Comparison of ENCODE assay signal across 20 mouse cellular contexts in the genomic region with DNA sequence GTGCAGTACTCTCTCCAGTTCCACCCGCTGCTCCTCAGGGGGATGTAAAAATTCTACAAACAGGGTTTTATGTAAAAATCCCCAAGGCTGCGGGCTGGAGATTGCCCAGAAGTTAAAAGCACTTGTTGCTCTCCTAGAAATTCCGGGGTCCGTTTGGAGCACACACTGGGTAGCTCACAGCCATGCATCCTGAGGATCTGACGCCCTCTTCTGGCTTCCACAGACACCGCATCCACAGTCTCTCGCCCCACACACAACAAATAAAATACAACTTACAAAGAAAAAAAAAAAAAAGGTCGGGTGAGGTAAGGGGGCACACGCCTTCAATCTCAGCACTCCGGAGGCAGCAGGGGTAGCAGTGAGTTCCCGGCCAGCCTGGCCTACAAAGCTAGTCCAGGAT. TPM values are rescaled to one million over a fixed set of nuclear protein-coding genes. Genes with fewer than 3 reads are reported as not detected.
DNase-seq lines count a peak whose midpoint lies in the region; ATAC-seq and TF ChIP-seq lines count a peak whose summit lies in the region.
"Had no signal": no experiment of that assay in that cellular context is flagged by ENCODE, and none has a peak within 500 bp of the region (broad histone marks: within the 10 kb centered on the region; RNA-seq: fewer than 3 reads in every experiment).

No protein-coding gene starts in this region.

- no peaks in the 10 kb centered on the region for H3K9me3 ChIP-seq in liver, embryonic 11.5 days (ENCODE audit: control insufficient read depth, low read length)
- H3K9me3 ChIP-seq in ES-E14 (ENCODE audit: control insufficient read depth, insufficient read depth, low read depth, low read length) = no peaks in the 10 kb centered on the region
- H3K9me3 ChIP-seq: limb, embryonic 13.5 days had no signal

- no peaks in the 10 kb centered on the region for H3K79me2 ChIP-seq in liver, adult 2 months (ENCODE audit: control insufficient read depth, insufficient read depth, low read length)

- no peak overlapping the region for H3K27ac ChIP-seq in cerebellum, adult 2 months (ENCODE audit: insufficient read depth, low read length)
- H3K27ac ChIP-seq in liver, adult 2 months (replicated peaks; ENCODE audit: insufficient read depth, low read depth, low read length) = no peak overlapping the region
- H3K27ac ChIP-seq in liver, embryonic 11.5 days (ENCODE audit: low read depth, low read length) = no peak overlapping the region
- no peak overlapping the region for H3K27ac ChIP-seq in ES-E14 (ENCODE audit: insufficient read depth, low read depth, low read length, poor library complexity, severe bottlenecking)
- no peak overlapping the region for H3K27ac ChIP-seq in cortical plate, adult 2 months (ENCODE audit: insufficient read depth, low read length)
- H3K27ac ChIP-seq: limb, embryonic 13.5 days had no signal

- peaks cover 22% of the 10 kb centered on the region for H3K4me1 ChIP-seq in cerebellum, adult 2 months (ENCODE audit: control insufficient read depth, insufficient read depth, low read length)
- H3K4me1 ChIP-seq in liver, adult 2 months (ENCODE audit: control insufficient read depth, insufficient read depth, low read length) = no peaks in the 10 kb centered on the region
- H3K4me1 ChIP-seq in liver, embryonic 11.5 days (replicated peaks; ENCODE audit: control insufficient read depth, insufficient read depth, low read length) = no peaks in the 10 kb centered on the region
- H3K4me1 ChIP-seq in ES-E14 (ENCODE audit: control insufficient read depth in 2 of 2, insufficient read depth in 2 of 2, low read length in 2 of 2, poor library complexity in 1 of 2) = peaks cover 0 to 3% of the 10 kb centered on the region in 2 experiments; a peak in 1 of 4 replicates
- H3K4me1 ChIP-seq in cortical plate, adult 2 months (ENCODE audit: control insufficient read depth, insufficient read depth, low read length) = peaks cover 15% of the 10 kb centered on the region
- H3K4me1 ChIP-seq: limb, embryonic 13.5 days had no signal

- H3K4me2 ChIP-seq in liver, embryonic 11.5 days = no peak overlapping the region
- H3K4me2 ChIP-seq: limb, embryonic 13.5 days had no signal

- intact Hi-C loops in left cerebral cortex, postnatal 36 days (cut with DNase I) = no loop called here

- peak; percentile 44; the same call in 1 of the 2 replicates for TF ChIP-seq CTCF in cerebellum, adult 2 months (IDR thresholded peaks at IDR 0.05; ENCODE audit: borderline replicate concordance, insufficient read depth, low read depth, low read length)
- TF ChIP-seq CTCF in liver, adult 2 months (IDR thresholded peaks at IDR 0.05; ENCODE audit: low read depth, low read length) = peak; percentile 25
- TF ChIP-seq CTCF in cortical plate, adult 2 months (IDR thresholded peaks at IDR 0.05; ENCODE audit: extremely low read depth, insufficient read depth, low read length) = 0 out of 2 replicates have a peak, but pooled peaks have one; percentile 10

- no peaks in the 10 kb centered on the region; the same call in 1 of the 2 replicates for H3K36me3 ChIP-seq in liver, adult 2 months (ENCODE audit: control insufficient read depth, insufficient read depth, low read length)
- peaks cover 20% of the 10 kb centered on the region for H3K36me3 ChIP-seq in liver, embryonic 11.5 days (ENCODE audit: control insufficient read depth, insufficient read depth, low read length)
- H3K36me3 ChIP-seq in ES-E14 (ENCODE audit: control insufficient read depth, insufficient read depth, low read length, poor library complexity, severe bottlenecking) = peaks cover 38% of the 10 kb centered on the region

- in situ Hi-C loops in ES-E14 (cut with MboI; ENCODE audit: low sequenced_read_pairs in 2 of 2, unreplicated experiment in 2 of 2) = no loop called here

- TF ChIP-seq POLR2A in cerebellum, adult 2 months (IDR thresholded peaks at IDR 0.05; ENCODE audit: borderline replicate concordance, insufficient read depth, low read length) = no peak
- no peak for TF ChIP-seq POLR2A in liver, adult 2 months (IDR thresholded peaks at IDR 0.05; ENCODE audit: extremely low read depth, insufficient read depth, low read length)
- no peak for TF ChIP-seq POLR2A in cortical plate, adult 2 months (IDR thresholded peaks at IDR 0.05; ENCODE audit: extremely low read depth, insufficient read depth, low read length)

- H3K4me3 ChIP-seq in cerebellum, adult 2 months (replicated peaks; ENCODE audit: insufficient read depth, low read depth, low read length) = no peak overlapping the region
- H3K4me3 ChIP-seq in liver, adult 2 months (ENCODE audit: insufficient read depth, low read depth, low read length) = no peak overlapping the region
- no peak overlapping the region for H3K4me3 ChIP-seq in liver, embryonic 11.5 days (ENCODE audit: low read depth, low read length)
- H3K4me3 ChIP-seq in ES-E14 (ENCODE audit: insufficient read depth in 1 of 2, low read depth in 1 of 2, low read length in 2 of 2, poor library complexity in 1 of 2, severe bottlenecking in 1 of 2) = no peak overlapping the region
- no peak overlapping the region for H3K4me3 ChIP-seq in cortical plate, adult 2 months (ENCODE audit: insufficient read depth, low read length)
- H3K4me3 ChIP-seq: limb, embryonic 13.5 days had no signal

- DNase-seq in cerebellum, adult 2 months = no peak
- DNase-seq in liver, adult 2 months (ENCODE audit: extremely low read depth, low read depth, low spot score) = no peak
- no peak for DNase-seq in liver, embryonic 11.5 days (ENCODE audit: low spot score)
- DNase-seq in ES-E14 (ENCODE audit: low read depth, low spot score) = peak; percentile 26
- DNase-seq in urinary bladder, postnatal 14 days (ENCODE audit: low spot score) = no peak
- DNase-seq in left cerebral cortex, postnatal 36 days (ENCODE audit: low spot score in 2 of 2) = no peak
- DNase-seq: adrenal gland, postnatal 14 days; cerebellum, adult 18-20 months; cerebellum, postnatal 36 days; gastrocnemius, postnatal 25 days; heart, postnatal 10 days; kidney, adult 9 months; kidney, postnatal 36 days; lung, postnatal 36 days; thymus, postnatal 14 days had no signal

- 77% methylated on average over 11 of the region's 11 CpGs for WGBS in cerebellum, adult 2 months
- WGBS in liver, adult 2 months = 89% methylated on average over 11 of the region's 11 CpGs
- 79% methylated on average over 11 of the region's 11 CpGs for WGBS in liver, embryonic 11.5 days

- ATAC-seq in cerebellum, adult (ENCODE audit: insufficient number of reproducible peaks, low FRiP score, low TSS enrichment) = no peak
- ATAC-seq in liver, embryonic 11.5 days (replicated peaks; ENCODE audit: low FRiP score) = no peak
- ATAC-seq: activated CD4-positive, CD25-positive, alpha-beta regulatory T cell, adult 4 months; inflammation-experienced regulatory T-cells, adult 6 months had no signal

- H3K27me3 ChIP-seq in cerebellum, adult 2 months (ENCODE audit: control insufficient read depth, insufficient read depth, low read length) = no peaks in the 10 kb centered on the region
- H3K27me3 ChIP-seq in liver, adult 2 months (ENCODE audit: control insufficient read depth, insufficient read depth, low read length) = no peaks in the 10 kb centered on the region
- H3K27me3 ChIP-seq in liver, embryonic 11.5 days (replicated peaks; ENCODE audit: control insufficient read depth, insufficient read depth, low read length) = no peaks in the 10 kb centered on the region
- H3K27me3 ChIP-seq: limb, embryonic 13.5 days had no signal

- no peak overlapping the region for H3K9ac ChIP-seq in liver, adult 2 months (ENCODE audit: low read depth, low read length)
- no peak overlapping the region for H3K9ac ChIP-seq in liver, embryonic 11.5 days (ENCODE audit: low read depth, low read length)
- peak overlapping the region; percentile 7; the same call in 1 of the 2 replicates for H3K9ac ChIP-seq in ES-E14 (ENCODE audit: insufficient read depth, low read depth, low read length, poor library complexity, severe bottlenecking)
- H3K9ac ChIP-seq: limb, embryonic 13.5 days had no signal

TF ChIP-seq in ES-E14, 5 proteins besides CTCF, POLR2A, EP300 and RAD21:
- peak; percentile 40; the same call in 1 of the 2 replicates for TF ChIP-seq ZNF384 (IDR thresholded peaks at IDR 0.05; ENCODE audit: low read depth, low read length)
- no peak for TF ChIP-seq ZC3H11A (IDR thresholded peaks at IDR 0.05; ENCODE audit: borderline replicate concordance, low read depth, low read length)

RNA-seq across cellular contexts. Expression of a gene that starts 21.3 kb away (rescaled TPM):
- polyA plus RNA-seq in cerebellum, adult 2 months (2012; rRNA removed) = 43.6 and 47.1 TPM in 2 replicates
- total RNA-seq in liver, adult 2 months (2014; rRNA removed) = 14.3 and 14.8 TPM in 2 replicates
- 6.8 and 11.9 TPM in 2 replicates for polyA plus RNA-seq in liver, adult 2 months (2012; rRNA removed)
- polyA plus RNA-seq in liver, embryonic 11.5 days (2014; fragmentation: Nextera tagmentation; extraction: Ambion mirVana) = 52.8 and 54.0 TPM in 2 replicates
- total RNA-seq in ES-E14 (2012; rRNA removed) = 65.9 and 84.3 TPM in 2 replicates
- 46.8 and 51.7 TPM in 2 replicates for polyA plus RNA-seq in cortical plate, adult 2 months (2012; rRNA removed)
- total RNA-seq in left cerebral cortex, postnatal 36 days (2021) = 10 to 100 TPM; 29.0 to 34.2 TPM
